Mouse (Mus musculus) bone marrow macrophage, adult 2 months (primary cell): ENCODE measurements around the gene Ampd2. TPM values are rescaled to one million over a fixed set of nuclear protein-coding genes. Genes with fewer than 3 reads are reported as not detected.

Source experiments
- H3K27ac ChIP-seq: 2 replicates; pipeline ENCODE4 v1.5.1; 2012; ENCODE audit warnings: low read depth, low read length; ENCODE audit not compliant: insufficient read depth
- H3K4me1 ChIP-seq: 2 replicates; pipeline ENCODE4 v1.6.1; 2012; ENCODE audit warnings: low read length; ENCODE audit not compliant: control insufficient read depth, insufficient read depth
- H3K4me3 ChIP-seq: 2 replicates; pipeline ENCODE4 v1.5.1; 2012; ENCODE audit warnings: mild to moderate bottlenecking, low read length, moderate library complexity; ENCODE audit not compliant: insufficient read depth
- CTCF ChIP-seq: IDR thresholded peaks from 2 replicates; pipeline ENCODE4 v1.5.1; 2012; ENCODE audit warnings: low read depth, mild to moderate bottlenecking, low read length, moderate library complexity
- POLR2A ChIP-seq: IDR thresholded peaks from 2 replicates; pipeline ENCODE4 v1.6.1; 2012; ENCODE audit warnings: mild to moderate bottlenecking, low read depth, low read length, borderline replicate concordance
- polyA plus RNA-seq: library from polyadenylated mRNA; stranded (reverse); fragments of >200 nt; gene quantifications from 2 replicates; pipeline ENCODE4 v1.2.4, GENCODE M21; 2012; ENCODE audit not compliant: missing spikeins, insufficient read depth, insufficient read length

Ampd2 gene
- polyA plus RNA-seq, 1 experiment = 22.4 TPM

DNA sequence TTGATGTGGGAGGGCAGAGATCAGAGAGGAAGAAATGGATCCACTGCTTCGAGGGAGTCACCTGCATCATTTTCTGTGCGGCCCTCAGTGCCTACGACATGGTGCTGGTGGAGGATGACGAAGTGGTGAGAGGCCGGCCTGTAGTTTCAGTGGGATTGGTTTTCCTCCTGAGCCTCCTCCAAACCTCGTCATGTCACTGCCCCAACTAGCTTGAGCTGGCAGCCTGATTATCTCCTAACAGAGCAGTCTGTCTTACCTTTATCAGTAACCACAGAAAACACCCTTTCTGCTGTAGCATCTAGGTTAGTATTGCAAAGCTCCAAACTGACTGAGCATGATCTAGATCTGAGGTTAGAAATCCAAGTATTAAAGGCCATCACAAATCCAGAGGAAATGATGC lies 11.9 kb upstream of the Ampd2 start:
- Histone ChIP-seq H3K4me3 (no peak overlapping the region), H3K4me1 (peaks cover 4% of the 10 kb centered on the region; the same call in 1 of the 2 replicates), H3K27ac (no peak overlapping the region)
- no peak for TF ChIP-seq CTCF
- TF ChIP-seq POLR2A = no peak

DNA sequence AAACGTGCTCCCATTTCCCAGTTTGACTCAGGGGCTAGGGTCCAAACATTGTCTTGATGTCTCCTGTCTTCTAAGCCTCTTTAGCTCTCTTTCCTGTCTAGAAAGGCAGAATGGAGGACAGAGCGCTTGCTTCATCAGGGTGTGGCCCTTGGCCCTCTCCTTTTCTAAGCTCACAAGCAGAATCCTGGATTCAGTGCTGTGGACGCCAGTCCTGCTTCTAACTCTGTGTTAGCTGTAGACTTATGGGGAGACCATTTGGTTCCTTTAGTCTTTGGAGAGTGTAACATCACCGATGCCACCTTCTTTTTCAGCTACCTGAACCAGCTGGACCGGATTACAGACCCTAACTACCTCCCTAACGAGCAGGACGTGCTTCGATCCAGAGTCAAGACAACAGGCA lies 11.2 kb upstream of the Ampd2 start:
- TF ChIP-seq POLR2A = no peak
- no peak for TF ChIP-seq CTCF
- H3K4me1 ChIP-seq = peaks cover 6% of the 10 kb centered on the region; the same call in 1 of the 2 replicates
- no peak overlapping the region for H3K27ac ChIP-seq
- H3K4me3 ChIP-seq = no peak overlapping the region

DNA sequence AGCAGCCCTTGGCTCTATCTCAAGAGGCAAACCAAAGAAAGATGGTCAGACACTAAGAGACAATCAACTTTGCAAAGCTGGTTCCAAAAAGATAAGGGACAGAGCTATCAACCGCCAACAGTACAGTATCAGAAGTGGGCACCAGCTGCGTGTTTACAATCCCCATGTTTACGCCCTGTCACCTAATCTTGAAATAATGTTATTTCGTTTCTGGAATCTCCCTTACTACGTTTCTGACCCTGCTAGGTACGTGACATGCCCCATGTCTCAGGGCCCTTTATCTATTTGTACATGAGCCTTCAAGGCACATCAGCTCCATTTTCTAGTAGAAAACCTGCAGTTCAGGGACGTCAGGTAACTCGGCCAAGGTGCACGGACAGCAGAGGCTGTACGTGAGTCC lies 10.3 kb upstream of the Ampd2 start:
- no peak for TF ChIP-seq POLR2A
- TF ChIP-seq CTCF = no peak
- Histone ChIP-seq H3K27ac (no peak overlapping the region), H3K4me3 (no peak overlapping the region), H3K4me1 (peaks cover 6% of the 10 kb centered on the region; the same call in 1 of the 2 replicates)

DNA sequence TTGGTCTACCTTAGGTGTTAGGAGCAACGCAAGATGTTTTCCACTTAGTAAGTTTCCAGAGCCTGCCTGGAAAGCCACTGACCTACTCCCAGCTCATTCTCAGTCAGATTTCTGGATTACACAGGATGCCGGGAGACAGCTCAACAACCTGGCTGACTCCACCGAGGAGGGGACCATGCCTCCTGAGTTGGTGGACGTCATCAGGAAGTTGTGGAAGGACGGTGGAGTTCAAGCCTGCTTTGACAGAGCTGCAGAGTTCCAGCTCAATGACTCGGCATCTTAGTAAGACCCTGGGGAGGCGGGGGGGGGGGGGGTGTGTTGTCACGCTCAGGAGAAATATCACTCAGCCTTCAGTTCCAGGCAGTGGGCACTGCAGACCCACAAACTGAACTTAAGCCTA lies 9.8 kb upstream of the Ampd2 start:
- TF ChIP-seq CTCF (no peak), POLR2A (no peak)
- no peak overlapping the region for H3K4me3 ChIP-seq
- peaks cover 6% of the 10 kb centered on the region; the same call in 1 of the 2 replicates for H3K4me1 ChIP-seq
- no peak overlapping the region for H3K27ac ChIP-seq

DNA sequence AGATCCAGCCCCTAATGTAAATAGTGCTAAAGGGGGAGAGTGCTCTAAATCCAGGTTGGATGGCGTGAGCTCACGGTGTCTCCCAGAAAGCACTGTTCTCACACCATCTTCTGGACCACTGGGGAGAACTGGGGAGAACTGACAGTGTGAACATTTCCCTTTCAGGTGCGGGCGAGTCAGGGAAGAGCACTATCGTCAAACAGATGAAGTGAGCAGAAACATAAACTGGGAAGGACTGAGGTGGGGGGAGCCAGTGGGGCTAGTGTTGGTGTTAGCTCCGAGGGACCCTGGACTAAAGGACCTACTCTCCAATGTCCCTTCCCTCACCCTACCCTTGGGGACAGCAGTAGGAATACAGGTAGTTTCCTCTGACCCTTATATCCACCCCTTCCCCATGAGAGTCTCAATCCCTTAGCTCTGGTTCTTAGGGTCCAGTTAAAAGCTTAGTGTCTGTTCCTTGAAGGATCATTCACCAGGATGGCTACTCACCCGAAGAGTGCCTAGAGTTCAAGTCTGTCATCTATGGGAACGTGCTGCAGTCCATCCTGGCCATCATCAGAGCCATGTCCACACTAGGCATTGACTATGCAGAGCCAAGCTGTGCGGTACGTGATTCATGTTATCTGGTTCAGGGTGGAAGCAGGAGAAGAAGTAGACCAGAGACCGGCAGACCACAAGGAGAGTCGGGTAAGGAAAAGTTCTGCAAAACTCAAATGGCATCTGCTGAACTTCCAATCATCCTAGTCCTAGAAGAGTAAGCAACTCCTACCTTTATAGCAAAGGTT lies 8.7 kb upstream of the Ampd2 start:
- H3K4me3 ChIP-seq = no peak overlapping the region
- no peak overlapping the region for H3K27ac ChIP-seq
- peaks cover 6% of the 10 kb centered on the region; the same call in 1 of the 2 replicates for H3K4me1 ChIP-seq
- TF ChIP-seq CTCF (no peak), POLR2A (no peak)

DNA sequence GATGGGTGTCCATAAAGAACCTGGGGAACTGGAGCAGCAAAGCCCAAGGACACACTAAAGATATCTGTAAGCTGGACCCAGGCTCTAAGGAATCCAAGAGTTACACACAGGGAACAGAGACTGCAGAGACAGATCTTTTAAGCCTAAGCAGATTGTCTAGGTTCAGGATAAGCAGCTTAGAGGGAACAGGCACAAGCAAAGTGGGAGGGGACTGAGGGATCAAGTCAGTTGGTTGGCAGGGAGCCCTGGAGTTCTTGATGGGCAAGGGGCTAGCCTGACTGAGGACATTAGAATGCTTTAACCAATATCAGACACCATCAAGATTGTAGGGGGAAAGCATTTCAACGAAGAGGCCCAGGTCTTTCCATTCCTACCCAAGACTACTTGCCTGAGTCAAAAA lies 7.7 kb upstream of the Ampd2 start:
- TF ChIP-seq CTCF = no peak
- no peak for TF ChIP-seq POLR2A
- Histone ChIP-seq H3K4me1 (peaks cover 6% of the 10 kb centered on the region; the same call in 1 of the 2 replicates), H3K27ac (no peak overlapping the region)

DNA sequence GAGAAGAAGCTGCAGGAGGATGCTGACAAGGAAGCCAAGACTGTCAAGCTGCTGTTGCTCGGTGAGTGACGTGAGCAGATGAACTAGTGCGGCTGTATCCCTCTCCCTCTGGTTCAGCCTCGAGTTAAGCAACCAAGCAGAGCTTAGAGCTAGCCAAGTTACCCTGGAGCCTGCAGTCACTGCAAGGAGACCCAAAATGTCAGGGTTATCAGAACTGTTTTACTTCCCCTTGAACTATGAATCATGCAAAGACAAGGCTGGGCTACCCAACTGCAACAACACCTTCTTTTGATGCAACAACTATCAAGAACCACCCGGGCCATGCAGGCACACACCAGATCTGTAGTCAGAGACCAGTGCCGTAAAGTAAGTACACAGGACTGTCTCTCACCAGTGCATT lies 6.9 kb upstream of the Ampd2 start:
- no peak overlapping the region for H3K4me3 ChIP-seq
- TF ChIP-seq POLR2A = no peak
- TF ChIP-seq CTCF = no peak
- H3K4me1 ChIP-seq = peaks cover 12% of the 10 kb centered on the region
- no peak overlapping the region for H3K27ac ChIP-seq

More for the DNA sequence above, 7.7 kb upstream of the Ampd2 start:
- H3K4me3 ChIP-seq = no peak overlapping the region

DNA sequence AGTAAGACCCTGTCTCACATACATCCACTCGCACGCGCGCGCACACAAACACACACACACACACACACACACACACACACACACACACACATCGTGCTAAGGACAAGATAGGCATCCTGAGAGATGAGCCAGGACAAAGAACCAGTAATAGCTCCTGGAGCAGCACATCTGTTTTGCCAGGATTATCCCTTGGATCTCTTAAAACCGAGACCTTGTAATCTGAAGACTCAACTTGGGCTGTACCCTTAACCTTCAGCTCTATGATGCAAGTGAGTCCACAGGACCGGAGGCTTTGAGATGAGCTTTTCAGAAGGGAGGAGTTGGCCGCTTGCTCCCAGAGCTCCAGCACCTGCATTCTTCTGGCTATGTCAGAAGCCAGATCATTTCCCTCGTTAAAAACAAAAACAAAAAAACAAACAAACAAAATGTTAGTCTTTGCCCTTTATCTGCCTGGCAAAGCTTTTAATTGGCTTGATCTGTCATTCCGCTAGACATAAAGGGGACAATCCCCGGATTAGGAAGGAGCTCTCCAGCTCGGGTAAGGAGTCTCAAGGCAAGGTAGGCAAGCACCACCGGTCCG lies 6.2 kb upstream of the Ampd2 start, which contains the start of gene Gnat2:
TSS of gene Gnat2 (plus strand) at position 254 of the 580 bp plus-strand sequence.
- peaks cover 12% of the 10 kb centered on the region for H3K4me1 ChIP-seq
- TF ChIP-seq CTCF = no peak
- no peak for TF ChIP-seq POLR2A
- H3K4me3 ChIP-seq = no peak within 1 kb of the TSS
- H3K27ac ChIP-seq = no peak within 1 kb of the TSS

DNA sequence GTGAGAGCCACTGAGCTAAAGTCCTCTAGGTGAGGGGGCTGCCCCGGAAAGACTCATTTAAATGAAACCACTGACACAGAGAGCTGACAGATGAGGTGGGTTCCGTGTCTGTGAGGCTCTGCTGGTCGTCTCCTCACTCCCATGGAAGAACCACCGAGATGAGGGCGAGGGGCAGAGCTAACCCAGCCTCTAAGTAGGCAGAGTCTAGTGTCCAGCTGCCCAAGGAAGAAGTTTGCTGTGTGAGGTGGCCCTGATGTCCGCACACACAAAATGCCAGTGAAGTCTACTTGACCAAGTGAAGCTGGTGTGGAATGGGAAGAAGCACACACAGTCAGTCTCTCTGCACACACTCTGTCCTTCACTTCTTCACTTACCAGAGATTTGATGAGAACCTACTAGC lies 5.6 kb upstream of the Ampd2 start:
- Histone ChIP-seq H3K27ac (no peak overlapping the region), H3K4me1 (peaks cover 17% of the 10 kb centered on the region), H3K4me3 (no peak overlapping the region)
- TF ChIP-seq CTCF = no peak
- no peak for TF ChIP-seq POLR2A

DNA sequence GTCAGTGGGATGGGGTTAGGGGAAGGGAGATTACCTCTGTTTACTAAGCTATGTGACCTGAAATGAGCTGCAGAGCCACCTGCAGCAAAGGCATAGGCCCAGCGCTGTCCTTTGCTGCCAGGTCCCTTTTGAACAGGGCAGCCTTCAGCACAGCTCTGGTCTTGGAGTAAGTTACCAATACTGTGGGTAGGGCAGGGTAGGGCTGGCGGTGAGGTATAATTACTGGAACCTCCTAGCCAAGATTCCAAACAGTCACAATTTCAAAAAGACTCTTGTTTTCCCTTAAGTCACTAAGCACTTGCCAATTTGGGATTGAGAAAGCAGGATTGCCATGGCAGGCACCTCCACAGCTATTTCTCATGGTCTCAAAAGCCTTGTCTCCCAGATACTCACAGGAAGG lies 4.1 kb upstream of the Ampd2 start:
- H3K4me1 ChIP-seq = peaks cover 20% of the 10 kb centered on the region
- H3K4me3 ChIP-seq = no peak overlapping the region
- no peak overlapping the region for H3K27ac ChIP-seq
- TF ChIP-seq POLR2A = no peak
- TF ChIP-seq CTCF = no peak
